Mouse (Mus musculus) E14TG2a.4 (cell line): Measurements from ENCODE around the gene Kctd6.

Experiments
- CTCF ChIP-seq: conservative IDR thresholded peaks from 2 replicates; pipeline ENCODE4 v1.5.1; 2014; ENCODE audit warnings: low read length
- NANOG ChIP-seq: IDR thresholded peaks from 2 replicates; pipeline ENCODE4 v1.6.1; 2014; ENCODE audit warnings: borderline replicate concordance, low read length, mixed read lengths

DNA sequence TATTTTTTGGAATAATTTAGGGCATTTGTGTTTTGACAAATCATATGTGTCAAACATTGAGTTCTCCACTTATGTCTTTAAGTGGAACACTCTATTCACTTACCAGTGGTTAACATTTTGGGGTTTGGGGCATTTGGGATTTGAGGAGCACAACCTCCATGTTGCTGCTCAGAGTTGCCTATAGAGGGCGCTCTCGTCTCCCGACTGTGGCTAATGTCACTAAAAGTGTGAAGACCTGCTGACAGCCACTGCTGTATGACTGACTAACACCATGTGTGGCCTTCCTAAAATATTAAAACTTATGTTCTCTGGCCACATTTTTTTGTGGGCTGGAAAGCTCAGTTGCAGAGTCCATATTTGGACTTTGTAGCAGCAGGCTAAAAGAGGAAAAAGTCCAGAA lies 30.6 kb upstream of the Kctd6 start:
- peak; percentile 55 for TF ChIP-seq CTCF
- no peak for TF ChIP-seq NANOG
